Mouse (Mus musculus): ENCODE measurements around the gene C530008M17Rik.

The C530008M17Rik gene

DNA sequence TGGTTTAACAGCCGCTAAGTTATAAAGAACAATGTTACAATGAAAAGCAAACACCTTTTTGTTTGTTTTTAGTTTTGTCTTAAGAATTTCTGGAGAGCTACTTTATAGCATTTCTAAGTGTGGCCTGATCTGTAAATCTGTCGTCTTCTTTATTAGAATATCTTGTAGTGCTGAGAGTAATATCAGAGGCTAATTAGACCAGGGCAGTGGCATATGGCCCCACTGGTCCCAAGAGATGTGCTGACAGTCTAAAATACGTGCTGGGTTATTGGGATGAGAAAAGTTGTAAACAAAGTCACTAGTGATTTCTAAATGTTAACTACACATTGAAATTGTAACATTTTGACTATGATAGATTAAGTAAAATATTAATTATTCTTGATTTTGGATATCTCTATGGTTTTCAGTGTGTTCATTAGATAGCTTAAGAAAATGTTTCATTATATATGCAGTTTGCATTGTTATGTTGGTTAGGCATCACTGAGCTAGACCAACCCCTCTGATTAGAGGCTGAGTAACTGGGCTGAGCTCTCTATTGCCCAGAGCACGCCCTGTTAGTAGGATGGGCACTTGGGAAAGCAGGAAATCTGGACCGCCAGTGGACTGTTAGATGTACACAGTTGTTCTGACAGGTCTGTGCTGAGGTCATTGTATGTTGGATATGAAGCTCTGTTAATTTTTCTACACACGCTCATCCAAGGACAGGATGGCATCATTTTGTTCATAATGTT lies 9.9 kb downstream of the C530008M17Rik start:
- DNase-seq, result no peak

- DNase-seq, result no peak
These were observed 11.8 kb downstream of the C530008M17Rik start for GRCm38 (mm10) chr5:76668118-76668517.

DNA sequence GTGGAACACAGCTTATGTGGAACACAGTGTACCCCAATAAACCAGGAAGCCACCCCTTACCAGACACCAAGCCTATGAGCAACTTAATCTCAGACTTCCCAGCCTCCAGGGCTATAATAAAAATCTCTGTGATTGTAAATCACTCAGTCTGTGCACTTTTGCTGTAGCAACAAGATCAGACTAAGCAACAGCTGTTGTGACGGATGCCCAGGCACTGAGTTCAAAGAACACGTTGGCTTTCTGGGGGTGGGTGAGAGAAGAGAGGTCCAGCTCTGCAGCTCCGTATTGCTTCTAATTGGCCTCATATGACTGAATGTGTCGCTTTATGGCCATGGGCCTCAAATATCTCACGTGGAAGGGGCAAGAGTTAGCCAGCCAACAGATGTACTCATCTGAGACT lies 12.2 kb downstream of the C530008M17Rik start:
- DNase-seq, result no peak

GRCm38 (mm10) chr5:76670183-76670582 lies 13.9 kb downstream of the C530008M17Rik start:
- DNase-seq, result no peak

GRCm38 (mm10) chr5:76674022-76674653 lies 17.8 kb downstream of the C530008M17Rik start:
- no peak for DNase-seq

DNA sequence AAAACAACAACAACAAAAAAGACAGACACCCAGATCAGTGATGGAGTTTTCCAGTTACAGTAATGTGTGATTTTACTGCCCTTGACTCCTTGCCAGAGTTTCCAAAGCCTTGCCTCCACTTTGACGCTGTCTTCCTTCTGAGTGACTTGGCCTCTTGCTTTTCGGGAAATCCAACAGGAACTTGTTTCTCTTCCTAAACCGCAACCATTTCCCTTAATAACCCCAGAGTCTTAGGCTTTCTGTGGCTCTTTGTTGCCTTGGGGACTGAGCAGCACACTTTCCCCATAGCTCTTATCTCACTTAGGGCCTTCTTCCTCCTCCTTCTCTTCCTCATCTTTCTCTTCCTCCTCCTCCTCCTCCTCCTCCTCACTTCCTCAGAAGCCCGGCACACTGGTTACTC lies 19.1 kb downstream of the C530008M17Rik start:
- DNase-seq, result no peak

- DNase-seq, result no peak
These were observed 24.6 kb downstream of the C530008M17Rik start for GRCm38 (mm10) chr5:76680959-76681358.

- no peak for DNase-seq
These were observed 25.8 kb downstream of the C530008M17Rik start for GRCm38 (mm10) chr5:76681895-76682656.

DNA sequence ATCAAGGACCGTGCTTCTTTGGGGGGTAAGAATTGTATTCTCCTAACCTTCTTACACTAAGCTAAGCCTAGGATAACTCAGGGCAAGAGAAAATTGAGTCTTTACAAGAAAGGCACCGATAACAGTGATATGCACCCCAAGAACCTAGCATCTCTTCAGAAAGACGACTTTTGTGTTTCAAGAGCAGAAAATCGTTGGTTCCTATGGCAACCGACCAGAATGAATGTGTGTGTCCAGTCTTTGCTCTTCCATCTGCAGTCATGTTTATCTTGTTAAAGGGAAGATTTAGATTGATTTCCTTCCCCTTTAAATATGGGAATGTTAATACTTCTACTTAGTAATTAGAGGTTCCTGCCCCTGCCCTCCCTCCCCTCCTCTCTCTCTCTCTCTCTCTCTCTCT lies 27.1 kb downstream of the C530008M17Rik start:
- no peak for DNase-seq

DNA sequence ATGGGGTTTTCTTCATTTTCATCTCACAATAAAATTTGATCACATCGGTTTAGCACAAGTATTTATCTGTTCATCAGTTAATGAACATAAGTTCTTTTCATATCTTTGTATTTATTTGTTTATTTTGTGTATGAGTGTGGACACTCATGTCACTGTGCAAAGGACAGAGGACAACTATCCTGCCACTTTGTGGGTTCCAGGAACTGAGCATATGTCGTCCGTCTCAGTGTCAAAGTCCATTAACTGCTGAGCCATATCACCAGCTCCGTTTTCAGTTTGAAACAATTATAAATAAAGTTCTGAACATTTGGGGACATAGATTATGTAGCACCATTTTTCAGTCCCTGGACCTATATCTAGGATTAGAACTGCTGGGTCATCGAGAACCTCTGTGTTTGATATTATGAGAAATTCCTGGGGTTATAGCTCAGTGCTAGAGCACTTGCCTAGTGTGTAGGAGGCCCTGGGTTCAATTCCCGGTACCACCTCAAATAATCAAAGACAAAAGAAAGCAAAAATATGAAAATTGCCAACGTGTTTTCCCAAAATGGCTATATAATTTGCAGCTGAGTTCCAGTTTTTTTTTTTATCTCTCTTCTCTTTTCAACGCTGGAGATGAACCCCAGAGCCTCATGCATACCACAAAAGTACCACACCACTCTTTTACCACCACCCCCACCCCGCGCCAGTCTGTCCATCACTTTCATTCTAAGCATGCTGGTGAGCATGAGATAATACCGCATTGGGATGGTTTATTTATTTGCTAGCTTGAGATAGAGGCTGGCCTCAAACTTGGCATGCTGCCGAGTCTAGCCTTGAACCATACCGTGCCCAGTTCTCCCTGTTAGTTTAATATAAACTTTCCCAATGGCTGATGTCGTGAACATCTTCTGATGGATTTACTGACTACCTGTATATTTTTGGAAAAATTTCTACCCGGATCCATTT lies 28.6 kb downstream of the C530008M17Rik start:
- no peak for DNase-seq

DNA sequence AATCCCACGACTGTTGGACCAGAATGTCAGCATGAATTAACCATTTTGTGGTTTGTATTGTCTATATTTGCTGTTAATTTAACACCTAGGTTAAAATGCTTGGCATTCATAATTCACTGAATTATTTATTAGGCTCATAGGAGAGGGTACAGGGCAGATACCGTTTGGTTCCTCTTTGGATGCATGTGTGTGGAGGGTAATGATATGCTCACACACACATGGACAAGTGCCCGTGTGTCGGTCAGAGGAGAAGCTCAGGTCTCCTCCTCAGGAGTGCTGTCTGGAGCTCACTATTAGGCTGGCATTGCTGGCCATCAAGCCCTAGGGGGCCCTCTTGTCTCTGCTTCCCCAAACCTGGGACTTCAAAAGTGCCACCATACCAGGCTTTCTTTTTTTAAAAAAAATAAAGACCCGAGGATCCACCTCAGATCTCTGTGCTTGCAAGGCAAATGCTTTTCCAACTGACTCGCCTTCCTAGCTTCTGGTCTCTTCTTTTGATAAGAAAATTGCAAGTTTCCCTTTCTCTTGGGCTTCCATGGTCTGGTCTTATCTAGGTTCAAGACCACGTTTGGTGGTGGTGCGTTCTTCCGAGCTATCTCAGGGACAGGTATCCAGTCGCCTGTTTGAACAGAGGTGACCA lies 31.8 kb downstream of the C530008M17Rik start:
- DNase-seq, result no peak

DNA sequence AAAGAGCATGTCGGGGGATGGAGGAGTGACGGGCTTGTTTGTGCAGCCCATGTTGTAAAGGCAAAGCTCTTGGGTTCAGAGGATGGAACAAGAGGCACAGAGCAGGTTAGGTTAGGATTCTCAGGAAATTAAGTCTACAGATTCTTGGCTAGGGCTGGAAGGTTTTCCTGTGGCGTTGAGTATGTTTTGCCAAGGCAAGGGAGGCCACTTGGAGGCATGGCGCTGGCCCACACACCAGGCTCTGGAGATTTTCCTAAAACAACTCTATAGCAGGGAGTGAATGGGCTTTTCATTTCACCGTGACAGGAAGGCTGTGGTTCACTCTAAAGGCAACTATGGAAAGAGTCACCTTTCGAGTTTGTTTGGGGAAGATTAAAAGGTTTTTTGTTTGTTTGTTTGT lies 32.3 kb downstream of the C530008M17Rik start:
- no peak for DNase-seq

DNA sequence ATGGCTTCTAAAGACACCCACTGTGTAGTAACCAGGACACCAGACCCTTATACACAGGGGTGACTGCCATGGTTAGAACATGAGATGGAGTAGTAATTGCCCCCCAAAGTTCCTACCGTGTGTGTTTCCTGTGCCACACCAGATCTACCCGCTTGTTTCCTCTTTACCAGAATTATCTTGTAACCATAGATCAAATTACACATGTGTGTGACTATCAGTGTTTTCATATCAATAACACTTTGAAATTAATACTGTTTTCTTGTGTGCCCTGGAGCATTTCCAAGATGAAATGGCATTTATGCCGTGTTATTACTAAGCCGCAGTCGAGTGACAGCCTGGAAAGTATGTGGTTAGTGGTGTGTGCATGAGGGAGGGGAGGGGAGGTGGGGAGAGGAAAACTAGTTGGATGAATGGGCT lies 33.9 kb downstream of the C530008M17Rik start:
- DNase-seq, result no peak

GRCm38 (mm10) chr5:76691251-76691650 lies 34.9 kb downstream of the C530008M17Rik start:
- DNase-seq, result no peak

GRCm38 (mm10) chr5:76691706-76692424 lies 35.6 kb downstream of the C530008M17Rik start:
- no peak for DNase-seq

- DNase-seq, result no peak
These were observed 41.2 kb downstream of the C530008M17Rik start for GRCm38 (mm10) chr5:76697536-76697935.

DNA sequence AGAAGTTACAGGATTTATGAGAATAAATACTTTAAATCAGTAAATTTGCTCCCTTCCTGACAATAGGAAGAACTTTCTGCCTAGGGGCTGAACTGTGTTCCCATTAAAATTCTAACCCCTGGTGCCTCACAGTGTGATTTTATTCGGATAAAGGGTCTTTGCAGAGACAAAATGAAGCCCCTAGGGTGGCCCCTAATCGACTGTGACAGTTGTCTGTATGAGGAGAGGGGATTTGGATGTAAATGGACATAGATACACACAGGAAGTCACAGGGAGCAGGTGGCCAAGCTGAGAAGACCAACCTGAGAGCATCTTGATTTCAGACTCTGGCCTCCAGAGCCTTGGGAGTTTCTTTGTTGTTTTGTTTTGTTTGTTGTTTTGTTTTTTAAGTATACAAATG lies 41.9 kb downstream of the C530008M17Rik start:
- no peak for DNase-seq

DNA sequence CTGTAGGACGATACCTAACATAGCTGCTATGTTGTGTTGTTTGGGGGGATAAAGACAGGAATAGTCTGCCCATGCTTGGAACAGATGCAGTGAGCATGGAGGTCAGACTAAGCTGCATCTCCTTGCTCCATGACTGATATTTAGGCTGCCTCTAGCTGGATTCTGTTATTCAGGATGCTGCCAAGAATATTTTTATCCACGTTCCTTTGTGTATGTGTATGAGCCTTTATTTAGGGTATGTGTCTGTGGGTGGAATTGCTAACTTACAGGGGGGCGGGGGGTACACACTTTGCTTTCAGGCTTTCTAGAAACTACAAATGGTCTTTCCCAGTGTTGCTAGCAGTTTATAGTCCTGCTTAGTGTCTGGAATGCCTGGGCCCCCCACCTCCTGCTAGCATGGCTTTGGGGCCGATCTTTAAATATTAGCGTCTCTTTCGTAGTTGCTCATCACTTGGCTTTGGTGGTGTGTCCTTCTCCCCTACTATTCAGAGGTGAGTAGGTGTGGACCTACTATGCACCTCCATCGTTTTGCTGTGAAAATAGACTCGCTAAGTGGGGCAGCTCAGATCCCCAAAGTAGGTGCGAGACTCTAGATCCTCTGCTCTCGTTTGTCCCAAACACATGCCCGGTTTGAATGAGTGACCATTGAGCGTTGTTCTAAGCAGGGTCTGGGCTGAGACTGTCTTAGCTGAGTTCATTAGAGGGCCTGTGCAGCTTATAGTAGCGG lies 45.0 kb downstream of the C530008M17Rik start:
- no peak for DNase-seq

DNA sequence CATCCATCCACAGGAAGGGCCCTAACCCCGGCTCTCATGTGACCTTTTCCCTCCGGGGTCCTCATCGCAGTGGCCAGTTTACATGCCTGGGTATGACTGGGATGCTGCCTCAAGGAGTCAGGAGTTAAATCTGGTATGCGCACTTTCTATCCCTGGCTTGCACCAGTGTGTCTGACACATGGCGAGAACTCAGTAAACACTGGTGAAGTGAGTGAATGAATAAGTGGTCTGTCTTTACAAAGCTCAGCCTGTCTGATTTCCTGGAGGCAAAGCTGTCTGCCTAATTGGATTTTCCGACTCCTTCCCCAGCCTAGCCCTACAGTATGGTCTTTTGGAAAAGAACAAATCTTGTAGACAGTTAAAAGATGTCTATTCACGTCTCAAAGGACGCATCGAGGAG lies 45.8 kb downstream of the C530008M17Rik start:
- no peak for DNase-seq

DNA sequence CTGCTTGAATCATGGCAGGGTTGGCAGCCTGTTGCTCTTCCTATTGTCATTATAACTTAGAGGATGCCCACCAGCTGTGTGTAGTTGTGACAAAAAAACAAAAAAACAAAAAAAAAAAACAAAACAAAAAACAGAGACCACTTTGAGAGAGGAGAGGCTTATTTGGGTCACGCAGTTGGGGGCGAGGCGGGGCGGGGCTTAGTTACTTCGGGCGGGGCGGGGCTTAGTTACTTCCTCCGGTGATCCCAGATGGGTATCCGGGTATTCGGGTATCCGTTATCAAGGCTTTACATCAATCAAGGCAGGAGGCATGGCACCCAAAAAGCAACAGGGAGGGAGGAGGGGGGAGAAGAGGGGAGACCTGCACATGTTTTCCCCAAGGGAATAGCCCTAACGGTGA lies 46.3 kb downstream of the C530008M17Rik start:
- no peak for DNase-seq
